Mouse (Mus musculus) forelimb bud, embryonic 11.5 days (tissue): ENCODE results near the gene Cpd.
"Not testable (repeated sequence)": the region's sequence is repeated elsewhere in the genome, so short reads cannot be mapped to it uniquely, and the experiment has no call there.

Source experiments
- DNase-seq: peaks from one replicate; pipeline ENCODE4 v3.0.0-alpha.2; 2012; ENCODE audit warnings: low read depth, low spot score

The Cpd gene

GRCm38 (mm10) chr11:76847354-76847753 is 536 bp upstream of the Cpd start:
- DNase-seq, result no peak

GRCm38 (mm10) chr11:76846011-76846877 is 574 bp downstream of the Cpd start:
- no peak for DNase-seq

- no peak for DNase-seq
Measured at GRCm38 (mm10) chr11:76845275-76845980, 1.4 kb downstream of the Cpd start.

GRCm38 (mm10) chr11:76838573-76838972 is 8.2 kb downstream of the Cpd start:
- no peak for DNase-seq

GRCm38 (mm10) chr11:76836317-76836716 is 10.5 kb downstream of the Cpd start:
- DNase-seq, result no peak

GRCm38 (mm10) chr11:76835868-76836267 is 10.9 kb downstream of the Cpd start:
- no peak for DNase-seq

- DNase-seq, result no peak
Measured at GRCm38 (mm10) chr11:76834665-76835064, 12.2 kb downstream of the Cpd start.

- no peak for DNase-seq
Measured at GRCm38 (mm10) chr11:76824885-76825265, 21.9 kb downstream of the Cpd start.

GRCm38 (mm10) chr11:76824238-76824884 is 22.5 kb downstream of the Cpd start:
- DNase-seq, result no peak

- no peak for DNase-seq
Measured at GRCm38 (mm10) chr11:76823641-76824040, 23.2 kb downstream of the Cpd start.

GRCm38 (mm10) chr11:76821353-76821752 is 25.5 kb downstream of the Cpd start:
- no peak for DNase-seq

GRCm38 (mm10) chr11:76817664-76818063 is 29.2 kb downstream of the Cpd start:
- DNase-seq, result no peak

- DNase-seq, result no peak
Measured at GRCm38 (mm10) chr11:76810706-76811495, 35.9 kb downstream of the Cpd start.

- no peak for DNase-seq
Measured at GRCm38 (mm10) chr11:76809450-76809849, 37.4 kb downstream of the Cpd start.

GRCm38 (mm10) chr11:76808550-76808949 is 38.3 kb downstream of the Cpd start:
- DNase-seq, result no peak

- DNase-seq, result no peak
Measured at GRCm38 (mm10) chr11:76807007-76807679, 39.7 kb downstream of the Cpd start.

- no peak for DNase-seq
Measured at GRCm38 (mm10) chr11:76806026-76806425, 40.8 kb downstream of the Cpd start.

GRCm38 (mm10) chr11:76805072-76805471 is 41.7 kb downstream of the Cpd start:
- not testable (repeated sequence) for DNase-seq

GRCm38 (mm10) chr11:76803266-76803665 is 43.6 kb downstream of the Cpd start:
- DNase-seq, result no peak

- no peak for DNase-seq
Measured at GRCm38 (mm10) chr11:76797236-76797635, 49.6 kb downstream of the Cpd start.

- DNase-seq, result no peak
Measured at GRCm38 (mm10) chr11:76795326-76795725, 51.5 kb downstream of the Cpd start.
